Mouse (Mus musculus) spleen, adult 12 weeks (tissue): ENCODE data around the gene Rtp2.

ENCODE experiments used
- DNase-seq: peaks from one replicate; pipeline ENCODE4 v3.0.0; 2022; ENCODE audit warnings: low spot score

Rtp2 gene

GRCm38 (mm10) chr16:23932294-23932693 lies at the start of gene Rtp2:
TSS of gene Rtp2 (minus strand) at chr16:23932394.
- no peak for DNase-seq

- no peak for DNase-seq
Observed at GRCm38 (mm10) chr16:23980991-23981720, 49.0 kb upstream of the Rtp2 start.

- DNase-seq: no peak
Observed at GRCm38 (mm10) chr16:23980201-23980870, 48.1 kb upstream of the Rtp2 start.

DNA sequence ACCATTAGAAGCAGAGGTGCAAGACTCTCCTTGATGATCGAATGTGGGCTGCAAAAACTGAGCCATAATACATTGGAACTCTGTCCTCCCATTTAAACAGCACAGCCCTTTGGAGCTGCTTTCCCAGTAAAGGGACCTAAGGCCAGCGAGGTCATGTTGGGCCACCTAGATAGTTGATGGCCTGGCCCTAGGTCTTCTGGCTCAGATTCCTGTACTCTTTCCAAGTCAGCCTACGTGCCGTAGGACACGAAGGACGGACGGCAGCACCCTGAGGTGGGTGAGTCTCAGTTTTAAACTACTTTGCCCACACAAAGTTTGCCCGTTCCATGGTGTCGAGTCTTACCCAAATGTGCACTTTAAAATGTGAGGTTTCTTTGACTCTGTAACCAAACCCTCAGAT lies 47.3 kb upstream of the Rtp2 start:
- DNase-seq: no peak

GRCm38 (mm10) chr16:23978495-23978894 lies 46.3 kb upstream of the Rtp2 start:
- DNase-seq: no peak

DNA sequence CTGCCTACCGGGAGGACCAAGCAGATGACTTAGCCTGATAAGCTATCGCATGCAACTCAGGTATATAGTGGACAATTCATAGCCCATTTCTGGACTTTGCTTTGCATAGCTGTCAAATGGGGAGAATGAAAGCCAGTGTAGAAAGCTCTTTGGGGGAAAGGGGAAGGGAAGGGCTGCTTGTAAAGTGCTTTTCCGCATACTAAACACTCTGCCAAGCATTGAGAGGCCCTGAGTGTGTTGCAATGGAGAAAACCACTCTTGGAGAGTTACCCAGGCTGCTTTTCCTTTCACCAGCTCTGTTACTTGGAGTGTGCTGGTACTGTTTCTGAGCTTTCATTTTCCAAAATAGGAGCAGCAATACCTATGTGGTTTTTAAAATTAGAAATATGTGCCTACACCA lies 45.5 kb upstream of the Rtp2 start:
- no peak for DNase-seq

DNA sequence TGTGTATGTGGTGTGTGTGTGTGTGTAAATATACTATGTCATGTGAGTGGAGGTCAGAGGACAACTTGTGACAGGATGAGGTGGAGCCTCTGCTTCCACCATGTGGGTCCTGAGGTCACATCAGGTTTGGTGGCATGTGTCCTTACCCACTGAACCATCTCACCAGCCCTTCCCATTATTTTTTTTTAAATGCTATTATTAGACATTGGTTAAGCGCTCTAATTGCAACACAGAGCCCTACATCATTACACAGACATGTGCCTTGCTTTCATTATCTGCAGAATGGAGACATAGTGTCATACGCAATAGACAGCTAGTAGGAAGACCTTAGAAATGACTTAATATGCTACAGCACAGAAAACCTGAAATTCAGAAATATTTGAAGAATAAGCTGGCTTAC lies 44.0 kb upstream of the Rtp2 start:
- no peak for DNase-seq

GRCm38 (mm10) chr16:23973635-23974367 lies 41.6 kb upstream of the Rtp2 start:
- DNase-seq: no peak

- no peak for DNase-seq
Observed at GRCm38 (mm10) chr16:23972901-23973300, 40.7 kb upstream of the Rtp2 start.

DNA sequence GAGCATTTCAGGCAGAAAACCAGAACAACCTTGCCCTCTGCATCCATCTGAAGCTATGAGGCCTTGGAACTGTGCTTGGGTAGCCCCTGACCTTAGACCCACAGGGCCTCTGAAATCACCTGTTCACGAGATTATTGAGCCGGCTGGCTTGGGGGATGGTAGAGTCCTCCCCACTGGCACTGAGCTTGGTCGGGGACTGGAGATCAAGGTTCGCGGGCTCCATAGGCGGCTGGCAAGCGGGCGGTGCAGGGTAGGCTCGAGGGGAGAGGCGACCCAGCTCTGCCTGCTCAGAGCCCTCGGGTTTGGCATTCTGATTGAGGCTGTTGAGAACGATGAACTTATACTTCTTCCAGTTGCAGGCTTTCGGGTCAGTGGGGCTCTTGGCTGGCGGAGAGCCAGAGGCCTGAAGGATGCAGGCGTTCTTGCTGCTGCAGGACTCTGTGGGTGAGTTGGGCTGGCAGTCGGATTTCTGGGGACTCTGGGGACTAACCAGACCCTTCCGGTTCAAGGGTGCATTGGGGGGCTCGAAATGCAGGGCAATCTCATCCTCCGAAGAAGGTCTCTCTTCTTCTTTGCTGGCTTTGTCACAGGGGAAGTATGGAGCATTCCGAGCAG lies 40.0 kb upstream of the Rtp2 start:
- DNase-seq: no peak

DNA sequence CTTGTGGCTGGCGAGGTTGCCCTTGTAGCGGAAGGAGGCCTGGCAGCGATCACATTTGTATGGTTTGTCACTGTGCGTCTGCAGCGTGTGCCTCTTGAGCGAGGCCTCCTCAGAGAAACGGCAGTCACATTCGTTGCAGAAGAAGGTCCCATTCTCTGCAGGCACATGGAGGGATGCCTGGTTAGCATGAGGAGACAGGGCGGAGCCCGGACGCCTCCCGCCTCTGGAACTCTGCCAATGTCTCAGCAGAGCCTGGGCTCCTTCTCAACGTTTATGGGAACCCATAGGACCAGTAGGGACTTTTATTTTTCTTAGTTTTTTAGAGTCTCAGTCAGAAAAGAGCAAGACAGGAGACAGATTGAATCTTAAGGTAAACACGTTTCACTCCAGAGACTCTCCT lies 37.7 kb upstream of the Rtp2 start:
- no peak for DNase-seq

GRCm38 (mm10) chr16:23968888-23969287 lies 36.7 kb upstream of the Rtp2 start:
- no peak for DNase-seq

DNA sequence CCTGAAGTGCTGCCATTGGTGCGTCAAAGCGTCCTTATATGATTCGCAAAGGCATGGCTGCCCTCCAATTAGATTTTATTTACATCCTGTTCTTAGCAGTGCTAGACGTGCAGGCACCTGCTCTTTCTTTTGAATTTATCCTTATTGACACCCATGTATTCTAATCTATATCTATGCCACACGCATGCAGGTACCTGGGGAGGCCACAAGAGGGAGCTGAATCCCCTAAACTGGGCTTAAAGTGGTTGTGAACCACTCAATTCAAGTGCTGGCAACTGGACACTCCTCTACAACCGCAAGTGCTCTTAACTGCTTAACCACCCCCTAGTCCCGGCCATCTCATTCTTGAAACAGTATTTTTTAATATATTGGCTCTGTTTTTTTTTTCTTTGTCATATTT lies 35.1 kb upstream of the Rtp2 start:
- no peak for DNase-seq

DNA sequence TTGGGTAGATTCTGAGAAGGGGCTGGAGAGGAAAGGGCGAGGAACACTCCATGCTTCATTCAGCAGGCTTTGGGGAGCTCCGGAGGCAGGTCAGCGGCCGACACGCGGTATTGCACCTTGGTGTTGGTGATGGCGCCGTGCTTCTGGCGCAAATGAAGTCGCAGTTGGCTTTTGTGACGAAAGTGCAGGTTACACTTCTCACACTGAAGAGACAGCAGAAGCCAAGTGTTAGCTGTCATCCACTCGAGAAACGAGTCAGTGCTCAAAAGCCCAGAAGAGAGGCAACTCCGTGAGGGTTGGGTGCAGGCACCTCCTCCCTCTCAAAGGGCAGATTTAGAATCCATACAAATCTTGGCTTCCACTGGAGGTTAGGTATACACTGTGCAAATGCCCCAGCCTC lies 33.9 kb upstream of the Rtp2 start:
- DNase-seq: no peak

GRCm38 (mm10) chr16:23964706-23965367 lies 32.6 kb upstream of the Rtp2 start:
- DNase-seq: no peak

DNA sequence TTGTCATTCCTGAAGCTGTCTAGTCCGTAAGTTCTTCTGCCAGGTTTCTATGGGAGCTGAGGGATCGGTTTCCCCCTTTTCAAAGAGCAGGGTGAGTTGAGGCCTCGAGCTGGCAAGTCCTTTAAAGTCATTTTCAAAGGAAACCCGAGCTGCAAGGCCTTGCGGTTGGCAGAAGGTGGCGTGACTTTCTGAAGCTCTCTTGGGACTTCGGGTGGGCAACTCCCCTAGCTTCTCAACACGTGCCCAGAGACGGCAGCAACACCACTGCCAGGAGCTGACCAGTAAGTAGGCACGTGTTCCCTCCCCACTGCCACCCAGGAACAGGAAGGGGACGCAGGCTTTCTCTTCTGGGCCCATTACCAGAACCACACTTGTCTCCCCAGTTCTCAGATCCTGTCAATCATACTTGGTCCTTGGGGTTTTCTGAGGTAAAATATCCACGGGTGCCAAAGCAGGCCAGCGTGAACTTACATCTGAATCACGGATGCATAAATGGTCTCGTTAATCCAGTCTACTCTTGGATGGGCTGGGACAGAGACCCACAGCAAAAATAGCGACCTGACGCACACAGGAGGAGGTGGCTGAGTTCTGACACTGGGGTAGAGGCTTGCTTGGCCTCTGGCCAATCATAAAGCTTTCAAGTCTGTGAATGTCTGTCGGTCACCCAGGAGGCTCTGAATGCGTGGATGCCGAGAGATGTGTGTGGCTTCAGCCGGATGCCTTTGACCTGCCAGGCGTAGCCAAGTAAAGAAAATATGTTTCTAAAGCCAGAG lies 31.9 kb upstream of the Rtp2 start:
- no peak for DNase-seq

GRCm38 (mm10) chr16:23962401-23962800 lies 30.2 kb upstream of the Rtp2 start:
- DNase-seq: no peak

- no peak for DNase-seq
Observed at GRCm38 (mm10) chr16:23958938-23959337, 26.7 kb upstream of the Rtp2 start.

DNA sequence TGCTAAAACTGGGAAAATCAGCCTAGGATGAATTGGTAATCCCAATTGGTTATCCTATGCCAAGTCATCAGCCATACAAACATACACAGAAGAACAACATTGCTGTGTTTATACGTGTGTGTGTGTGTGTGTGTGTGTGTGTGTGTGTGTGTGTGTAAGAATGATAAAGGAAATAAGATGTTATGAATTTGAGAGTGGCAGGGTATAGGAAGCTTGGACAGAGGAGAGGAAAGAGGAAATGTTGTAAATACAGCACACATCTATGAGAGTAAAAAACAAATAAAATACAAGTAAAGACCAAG lies 21.7 kb upstream of the Rtp2 start:
- DNase-seq: no peak

DNA sequence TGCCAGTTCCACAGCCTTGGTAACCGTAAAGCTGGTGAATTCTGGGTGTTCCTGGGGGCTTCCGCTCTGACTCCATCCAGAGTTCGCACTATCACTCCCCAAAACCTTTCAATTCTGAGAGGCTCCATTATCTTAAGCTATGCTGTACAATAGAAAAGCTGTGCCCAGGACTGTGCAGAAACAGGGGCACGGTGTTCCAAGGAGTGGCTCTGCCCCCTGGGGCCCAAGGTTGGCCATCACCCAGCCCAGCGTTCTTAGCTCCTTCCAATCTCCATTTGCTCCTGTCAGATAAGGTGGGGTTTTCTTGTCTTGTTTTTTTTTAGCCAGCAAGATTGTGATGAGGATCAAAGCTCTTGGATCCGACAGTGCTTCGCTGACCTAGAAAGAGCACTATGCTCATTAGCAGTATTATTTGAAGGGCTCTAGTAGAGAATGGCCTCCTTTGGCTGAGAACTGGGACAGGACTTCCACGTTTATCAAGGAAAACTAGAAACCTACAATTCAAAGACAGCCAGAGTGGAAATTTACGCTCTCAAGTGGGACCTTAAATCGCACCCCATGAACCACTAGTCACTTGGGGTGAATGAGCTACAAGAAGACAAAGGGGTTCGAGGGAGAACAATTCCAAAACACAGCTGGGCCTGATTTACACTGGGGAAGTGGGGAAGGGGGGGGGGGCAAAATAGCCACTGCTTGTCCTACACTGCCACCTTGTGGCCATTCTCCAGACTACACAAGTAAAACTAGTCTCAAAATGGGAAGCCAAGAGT lies 21.2 kb upstream of the Rtp2 start:
- no peak for DNase-seq
